Mouse (Mus musculus) liver, embryonic 12.5 days (tissue): ENCODE results near the gene Bdh2. TPM values are rescaled to one million over a fixed set of nuclear protein-coding genes. Genes with fewer than 3 reads are reported as not detected.
A peak's percentile ranks its signal among the peaks of the same experiment; 100 is the strongest.

Source experiments
- ATAC-seq: fragments of 200-750 bp; cut with Nextera tagmentation; 2 replicates; pipeline ENCODE4 v1.8.0; 2017; ENCODE audit warnings: moderate number of reproducible peaks, mild to moderate bottlenecking, moderate library complexity
- H3K27ac ChIP-seq: fragments of 300-500 bp; sonication (generic); 2 replicates; pipeline ENCODE4 v1.5.1; 2016; ENCODE audit warnings: mild to moderate bottlenecking
- H3K27me3 ChIP-seq: fragments of 300-500 bp; sonication (generic); replicated peaks from 2 replicates; pipeline ENCODE4 v1.6.1; 2016; ENCODE audit warnings: mild to moderate bottlenecking, moderate library complexity
- H3K36me3 ChIP-seq: fragments of 300-500 bp; sonication (generic); 2 replicates; pipeline ENCODE4 v1.6.1; 2016; ENCODE audit warnings: mild to moderate bottlenecking, moderate library complexity
- H3K4me1 ChIP-seq: fragments of 300-500 bp; sonication (generic); 2 replicates; pipeline ENCODE4 v1.6.1; 2016
- H3K4me2 ChIP-seq: fragments of 300-500 bp; sonication (generic); 2 replicates; pipeline ENCODE4 v1.6.1; 2016; ENCODE audit warnings: mild to moderate bottlenecking, moderate library complexity
- H3K4me3 ChIP-seq: fragments of 300-500 bp; sonication (generic); 2 replicates; pipeline ENCODE4 v1.5.1; 2016; ENCODE audit warnings: mild to moderate bottlenecking, moderate library complexity
- H3K9ac ChIP-seq: fragments of 300-500 bp; sonication (generic); 2 replicates; pipeline ENCODE4 v1.6.1; 2016; ENCODE audit warnings: mild to moderate bottlenecking, moderate library complexity
- H3K9me3 ChIP-seq: fragments of 300-500 bp; sonication (generic); replicated peaks from 2 replicates; pipeline ENCODE4 v1.6.1; 2016; ENCODE audit warnings: mild to moderate bottlenecking, moderate library complexity
- WGBS: fragments of 180-500 bp; shearing (Covaris S2); methylation state at CpG from one replicate; pipeline ENCODE4 v1.1.7; 2016; ENCODE audit not compliant: insufficient replicate concordance; 5-methylcytosine and 5-hydroxymethylcytosine counted together
- polyA plus RNA-seq: library from polyadenylated mRNA; unstranded; fragments of >200 nt; fragmentation: Nextera tagmentation; extraction: Ambion mirVana; gene quantifications from 2 replicates; pipeline ENCODE4 v1.2.1, GENCODE M21; 2016

The Bdh2 gene
- polyA plus RNA-seq, result 0.49 and 0.61 TPM in 2 replicates

GRCm38 (mm10) chr3:135280669-135281415, at the start of gene Bdh2:
Bdh2 (plus strand) TSS chr3:135281221.
- Histone ChIP-seq H3K9ac (no peak within 1 kb of the TSS), H3K27ac (no peak within 1 kb of the TSS), H3K9me3 (no peaks in the 10 kb centered on the region), H3K36me3 (no peaks in the 10 kb centered on the region), H3K4me2 (peak within 1 kb of the TSS; percentile 21; the same call in 1 of the 2 replicates), H3K4me3 (no peak within 1 kb of the TSS), H3K4me1 (no peaks in the 10 kb centered on the region), H3K27me3 (no peaks in the 10 kb centered on the region)
- 0 out of 2 replicates have a peak, but pooled peaks have one; percentile 40 for ATAC-seq
- 25% methylated on average over 14 of the region's 14 CpGs for WGBS

GRCm38 (mm10) chr3:135232058-135232457, 49.0 kb upstream of the Bdh2 start:
- no peaks in the 10 kb centered on the region for H3K9me3 ChIP-seq
- H3K27me3 ChIP-seq, result no peaks in the 10 kb centered on the region
- WGBS, result 73% methylated on average over 3 of the region's 3 CpGs
- no peak for ATAC-seq
- no peak overlapping the region for H3K4me2 ChIP-seq
- no peak overlapping the region for H3K27ac ChIP-seq
- peaks cover 80% of the 10 kb centered on the region for H3K36me3 ChIP-seq
- no peaks in the 10 kb centered on the region for H3K4me1 ChIP-seq
- H3K4me3 ChIP-seq, result no peak overlapping the region
- no peak overlapping the region for H3K9ac ChIP-seq

GRCm38 (mm10) chr3:135232462-135232861, 48.6 kb upstream of the Bdh2 start:
- ATAC-seq, result no peak
- H3K36me3 ChIP-seq, result peaks cover 84% of the 10 kb centered on the region
- no peak overlapping the region for H3K4me3 ChIP-seq
- no peaks in the 10 kb centered on the region for H3K27me3 ChIP-seq
- H3K9ac ChIP-seq, result no peak overlapping the region
- H3K4me1 ChIP-seq, result no peaks in the 10 kb centered on the region
- H3K4me2 ChIP-seq, result no peak overlapping the region
- 87% methylated on average over 3 of the region's 3 CpGs for WGBS
- H3K27ac ChIP-seq, result no peak overlapping the region
- H3K9me3 ChIP-seq, result no peaks in the 10 kb centered on the region

- no peak overlapping the region for H3K4me2 ChIP-seq
- no peaks in the 10 kb centered on the region for H3K4me1 ChIP-seq
- H3K27ac ChIP-seq, result no peak overlapping the region
- H3K27me3 ChIP-seq, result no peaks in the 10 kb centered on the region
- peaks cover 98% of the 10 kb centered on the region for H3K36me3 ChIP-seq
- no peak for ATAC-seq
- H3K9me3 ChIP-seq, result no peaks in the 10 kb centered on the region
- no peak overlapping the region for H3K9ac ChIP-seq
- no peak overlapping the region for H3K4me3 ChIP-seq
Observed at GRCm38 (mm10) chr3:135245733-135246132, 35.3 kb upstream of the Bdh2 start.

GRCm38 (mm10) chr3:135246828-135247227, 34.2 kb upstream of the Bdh2 start:
- Histone ChIP-seq H3K27ac (no peak overlapping the region), H3K36me3 (peaks cover 98% of the 10 kb centered on the region), H3K9ac (no peak overlapping the region), H3K4me3 (no peak overlapping the region), H3K9me3 (no peaks in the 10 kb centered on the region), H3K4me2 (no peak overlapping the region), H3K27me3 (no peaks in the 10 kb centered on the region), H3K4me1 (no peaks in the 10 kb centered on the region)
- no peak for ATAC-seq
- 90% methylated on average over 6 of the region's 6 CpGs for WGBS

- Histone ChIP-seq H3K27ac (no peak overlapping the region), H3K9ac (no peak overlapping the region), H3K27me3 (no peaks in the 10 kb centered on the region), H3K36me3 (peaks cover 89% of the 10 kb centered on the region), H3K4me2 (no peak overlapping the region), H3K4me1 (no peaks in the 10 kb centered on the region), H3K4me3 (no peak overlapping the region), H3K9me3 (no peaks in the 10 kb centered on the region)
- WGBS, result 83% methylated on average over 6 of the region's 6 CpGs
- peak; percentile 76 for ATAC-seq
Observed at GRCm38 (mm10) chr3:135249104-135249503, 31.9 kb upstream of the Bdh2 start.

- 91% methylated on average over 6 of the region's 6 CpGs for whole genome bisulfite sequencing
- Histone ChIP-seq H3K9me3 (no peaks in the 10 kb centered on the region), H3K36me3 (peaks cover 88% of the 10 kb centered on the region), H3K4me1 (no peaks in the 10 kb centered on the region), H3K27me3 (no peaks in the 10 kb centered on the region), H3K4me3 (no peak overlapping the region), H3K4me2 (no peak overlapping the region), H3K9ac (no peak overlapping the region), H3K27ac (no peak overlapping the region)
- ATAC-seq, result no peak
Observed at GRCm38 (mm10) chr3:135251825-135252224, 29.2 kb upstream of the Bdh2 start.

- Histone ChIP-seq H3K27ac (no peak overlapping the region), H3K4me1 (no peaks in the 10 kb centered on the region), H3K4me3 (no peak overlapping the region), H3K9me3 (no peaks in the 10 kb centered on the region), H3K9ac (no peak overlapping the region), H3K4me2 (no peak overlapping the region), H3K36me3 (peaks cover 89% of the 10 kb centered on the region), H3K27me3 (no peaks in the 10 kb centered on the region)
- no peak for ATAC-seq
Observed at GRCm38 (mm10) chr3:135254784-135255183, 26.2 kb upstream of the Bdh2 start.

GRCm38 (mm10) chr3:135258919-135259318, 22.1 kb upstream of the Bdh2 start:
- Histone ChIP-seq H3K9ac (no peak overlapping the region), H3K9me3 (no peaks in the 10 kb centered on the region), H3K27me3 (no peaks in the 10 kb centered on the region), H3K4me3 (no peak overlapping the region), H3K36me3 (peaks cover 95% of the 10 kb centered on the region), H3K4me1 (no peaks in the 10 kb centered on the region), H3K4me2 (no peak overlapping the region), H3K27ac (no peak overlapping the region)
- ATAC-seq, result no peak
- WGBS, result 89% methylated on average over 10 of the region's 10 CpGs

- Histone ChIP-seq H3K4me1 (no peaks in the 10 kb centered on the region), H3K9ac (no peak overlapping the region), H3K27me3 (no peaks in the 10 kb centered on the region), H3K36me3 (peaks cover 97% of the 10 kb centered on the region), H3K4me2 (no peak overlapping the region), H3K27ac (no peak overlapping the region), H3K9me3 (no peaks in the 10 kb centered on the region), H3K4me3 (no peak overlapping the region)
- ATAC-seq, result no peak
- 90% methylated on average over 7 of the region's 7 CpGs for WGBS
Observed at GRCm38 (mm10) chr3:135260233-135260632, 20.8 kb upstream of the Bdh2 start.

- no peaks in the 10 kb centered on the region for H3K4me1 ChIP-seq
- 90% methylated on average over 5 of the region's 5 CpGs for WGBS
- no peak overlapping the region for H3K4me2 ChIP-seq
Observed at GRCm38 (mm10) chr3:135268616-135269015, 12.4 kb upstream of the Bdh2 start.

GRCm38 (mm10) chr3:135269391-135269990, 11.5 kb upstream of the Bdh2 start:
- H3K4me3 ChIP-seq, result no peak overlapping the region
- H3K27me3 ChIP-seq, result no peaks in the 10 kb centered on the region
- WGBS, result 84% methylated on average over 10 of the region's 10 CpGs
- H3K9ac ChIP-seq, result no peak overlapping the region
- no peak overlapping the region for H3K4me2 ChIP-seq
- H3K36me3 ChIP-seq, result peaks cover 92% of the 10 kb centered on the region
- H3K9me3 ChIP-seq, result no peaks in the 10 kb centered on the region
- no peak overlapping the region for H3K27ac ChIP-seq
- H3K4me1 ChIP-seq, result no peaks in the 10 kb centered on the region
- peak; percentile 55 for ATAC-seq

More at GRCm38 (mm10) chr3:135268616-135269015, 12.4 kb upstream of the Bdh2 start:
- no peaks in the 10 kb centered on the region for H3K27me3 ChIP-seq
- no peaks in the 10 kb centered on the region for H3K9me3 ChIP-seq
- H3K27ac ChIP-seq, result no peak overlapping the region
- no peak overlapping the region for H3K4me3 ChIP-seq
- H3K36me3 ChIP-seq, result peaks cover 97% of the 10 kb centered on the region
- H3K9ac ChIP-seq, result no peak overlapping the region
- no peak for ATAC-seq
